ENCODE assay signal across 22 mouse cellular contexts in genomic region chr12:28785299-28785698, GRCm38 (mm10). TPM values are rescaled to one million over a fixed set of nuclear protein-coding genes. Genes with fewer than 3 reads are reported as not detected.
DNase-seq lines count a peak whose midpoint lies in the region; ATAC-seq lines count a peak whose summit lies in the region.
"Had no signal": no experiment of that assay in that cellular context is flagged by ENCODE, and none has a peak within 500 bp of the region (broad histone marks: within the 10 kb centered on the region; RNA-seq: fewer than 3 reads in every experiment).

No protein-coding gene starts in this region.

- no peak for DNase-seq in kidney, postnatal 36 days
- DNase-seq in embryo, embryonic 10 days (ENCODE audit: low spot score): peak; percentile 76
- peak; percentile 45 for DNase-seq in embryo, embryonic 9.5 days (ENCODE audit: extremely low spot score)
- peak; percentile 60 for DNase-seq in limb, embryonic 11.5 days (ENCODE audit: low spot score)
- DNase-seq in layer of hippocampus, postnatal 25 days (ENCODE audit: extremely low spot score in 1 of 2, low spot score in 1 of 2): no peak
- DNase-seq in B cell, adult 2 months: no peak
- no peak for DNase-seq in adrenal gland, postnatal 14 days
- DNase-seq: adrenal gland, postnatal 10 days; cerebellum, adult 11 months; cerebellum, postnatal 25 days; gastrocnemius, postnatal 14 days; thymus, adult 2 months had no signal

- H3K9me3 ChIP-seq in kidney, embryonic 15.5 days (replicated peaks): no peaks in the 10 kb centered on the region
- no peaks in the 10 kb centered on the region for H3K9me3 ChIP-seq in limb, embryonic 11.5 days (ENCODE audit: control insufficient read depth, low read length)
- H3K9me3 ChIP-seq: forebrain, embryonic 13.5 days; hindbrain, embryonic 15.5 days; limb, embryonic 15.5 days; liver, embryonic 15.5 days; midbrain, embryonic 15.5 days; neural tube, embryonic 15.5 days had no signal

- no peak overlapping the region for H3K9ac ChIP-seq in kidney, embryonic 15.5 days
- no peak overlapping the region for H3K9ac ChIP-seq in limb, embryonic 11.5 days (ENCODE audit: low read length)
- H3K9ac ChIP-seq: forebrain, embryonic 13.5 days; hindbrain, embryonic 15.5 days; limb, embryonic 15.5 days; liver, embryonic 15.5 days; midbrain, embryonic 15.5 days; neural tube, embryonic 15.5 days had no signal

- no peaks in the 10 kb centered on the region for H3K36me3 ChIP-seq in kidney, embryonic 15.5 days
- no peaks in the 10 kb centered on the region for H3K36me3 ChIP-seq in limb, embryonic 11.5 days (ENCODE audit: control insufficient read depth, insufficient read depth, low read length)
- H3K36me3 ChIP-seq: hindbrain, embryonic 15.5 days; limb, embryonic 15.5 days; liver, embryonic 15.5 days; midbrain, embryonic 15.5 days; neural tube, embryonic 15.5 days had no signal

- H3K4me3 ChIP-seq in kidney, embryonic 15.5 days (replicated peaks): no peak overlapping the region
- no peak overlapping the region for H3K4me3 ChIP-seq in limb, embryonic 11.5 days (ENCODE audit: low read depth, low read length)
- H3K4me3 ChIP-seq: forebrain, embryonic 13.5 days; hindbrain, embryonic 15.5 days; limb, embryonic 15.5 days; liver, embryonic 15.5 days; midbrain, embryonic 15.5 days; neural tube, embryonic 15.5 days had no signal

- 4% methylated on average over 1 of the region's 1 CpGs for WGBS in kidney, embryonic 15.5 days
- 0% methylated on average over 1 of the region's 1 CpGs for WGBS in limb, embryonic 11.5 days

- no peaks in the 10 kb centered on the region for H3K27me3 ChIP-seq in kidney, embryonic 15.5 days
- H3K27me3 ChIP-seq in limb, embryonic 11.5 days (ENCODE audit: control insufficient read depth, insufficient read depth, low read length): no peaks in the 10 kb centered on the region
- H3K27me3 ChIP-seq: forebrain, embryonic 13.5 days; hindbrain, embryonic 15.5 days; limb, embryonic 15.5 days; liver, embryonic 15.5 days; midbrain, embryonic 15.5 days; neural tube, embryonic 15.5 days; Patski had no signal

- peaks cover 64% of the 10 kb centered on the region for H3K4me1 ChIP-seq in kidney, embryonic 15.5 days
- H3K4me1 ChIP-seq in limb, embryonic 11.5 days (ENCODE audit: control insufficient read depth, insufficient read depth, low read length): peaks cover 27% of the 10 kb centered on the region
- H3K4me1 ChIP-seq: liver, embryonic 15.5 days had no signal

- peak; percentile 91 for ATAC-seq in kidney, embryonic 15.5 days (replicated peaks; ENCODE audit: low FRiP score)
- ATAC-seq in limb, embryonic 11.5 days (ENCODE audit: insufficient number of reproducible peaks, low FRiP score, low TSS enrichment, low read depth): no peak
- ATAC-seq: activated CD4-positive, CD25-positive, alpha-beta regulatory T cell, adult 4 months; forebrain, embryonic 13.5 days; intestine, embryonic 16.5 days; Patski had no signal

- peak overlapping the region; percentile 86 for H3K27ac ChIP-seq in kidney, embryonic 15.5 days
- H3K27ac ChIP-seq in limb, embryonic 11.5 days (replicated peaks; ENCODE audit: low read depth, low read length): no peak overlapping the region
- H3K27ac ChIP-seq: forebrain, embryonic 13.5 days; limb, embryonic 15.5 days; liver, embryonic 15.5 days; midbrain, embryonic 15.5 days had no signal

- H3K4me2 ChIP-seq in kidney, embryonic 15.5 days: 0 out of 2 replicates have a peak overlapping the region, but pooled peaks have one; percentile 2
- no peak overlapping the region for H3K4me2 ChIP-seq in limb, embryonic 11.5 days (ENCODE audit: low read depth, severe bottlenecking)
- H3K4me2 ChIP-seq: forebrain, embryonic 13.5 days; hindbrain, embryonic 15.5 days; limb, embryonic 15.5 days; liver, embryonic 15.5 days; midbrain, embryonic 15.5 days; neural tube, embryonic 15.5 days had no signal

RNA-seq across cellular contexts. Expression of gene Eipr1, which starts 33.7 kb away (rescaled TPM):
- polyA plus RNA-seq in kidney, embryonic 15.5 days (2015; fragmentation: Nextera tagmentation; extraction: Ambion mirVana): 33.9 and 36.6 TPM in 2 replicates
- polyA plus RNA-seq in limb, embryonic 11.5 days (2014; fragmentation: Nextera tagmentation; extraction: Ambion mirVana): 30.9 and 37.7 TPM in 2 replicates
- total RNA-seq in layer of hippocampus, postnatal 25 days (2021): 10 to 100 TPM; 48.8 to 52.1 TPM
- total RNA-seq in adrenal gland, postnatal 14 days (2021): 18.5 and 18.6 TPM in 2 replicates

RNA-seq across cellular contexts. Expression of gene Trappc12, which starts 35.0 kb away (rescaled TPM):
- polyA plus RNA-seq in kidney, embryonic 15.5 days (2015; fragmentation: Nextera tagmentation; extraction: Ambion mirVana): 38.6 and 42.5 TPM in 2 replicates
- 37.6 and 42.5 TPM in 2 replicates for polyA plus RNA-seq in limb, embryonic 11.5 days (2014; fragmentation: Nextera tagmentation; extraction: Ambion mirVana)
- total RNA-seq in layer of hippocampus, postnatal 25 days (2021): 10 to 100 TPM; 57.9 to 59.4 TPM
- total RNA-seq in adrenal gland, postnatal 14 days (2021): 34.4 and 34.5 TPM in 2 replicates

Comparison
In these comparisons a context has a peak if more than half of its experiments do, and no peak if none do; other contexts are left out.
1. DNase-seq: peak in embryo, embryonic 10 days (single experiment), embryo, embryonic 9.5 days (single experiment) and limb, embryonic 11.5 days (single experiment); none in kidney, postnatal 36 days (0 of 2), layer of hippocampus, postnatal 25 days (0 of 2), B cell, adult 2 months (0 of 2) and adrenal gland, postnatal 14 days (single experiment).